Mouse (Mus musculus) lung, postnatal 36 days (tissue): ENCODE measurements at regions not wholly inside any gene's neighbourhood (a gene's known extent, or its start where the extent isn't known, plus 50 kb on each side); places are given as distances from the start of the nearest gene placed in this dataset.

Experiments used
- DNase-seq: peaks from one replicate; pipeline ENCODE4 v3.0.0; 2022; ENCODE audit warnings: mixed read lengths

DNA sequence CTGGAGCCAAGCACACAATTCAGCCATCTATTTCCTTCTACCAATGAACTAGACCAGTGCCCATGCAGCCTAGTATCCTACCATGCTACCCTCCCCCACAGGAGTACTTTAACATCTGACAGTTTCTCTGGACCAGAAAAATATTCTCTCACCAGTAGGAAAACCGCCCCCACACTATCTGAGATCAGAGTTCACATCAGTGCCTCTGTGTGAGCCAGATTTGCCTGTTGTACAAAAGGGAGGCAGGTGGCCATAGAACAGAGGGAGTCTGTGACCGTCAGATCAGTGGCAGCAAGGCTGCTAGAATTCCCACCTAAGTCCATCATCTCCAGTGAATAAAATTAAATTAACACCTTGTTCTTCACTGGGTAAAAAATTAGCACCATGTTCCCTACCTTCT is 166.5 kb downstream of the Atp23 start:
- no peak for DNase-seq

DNA sequence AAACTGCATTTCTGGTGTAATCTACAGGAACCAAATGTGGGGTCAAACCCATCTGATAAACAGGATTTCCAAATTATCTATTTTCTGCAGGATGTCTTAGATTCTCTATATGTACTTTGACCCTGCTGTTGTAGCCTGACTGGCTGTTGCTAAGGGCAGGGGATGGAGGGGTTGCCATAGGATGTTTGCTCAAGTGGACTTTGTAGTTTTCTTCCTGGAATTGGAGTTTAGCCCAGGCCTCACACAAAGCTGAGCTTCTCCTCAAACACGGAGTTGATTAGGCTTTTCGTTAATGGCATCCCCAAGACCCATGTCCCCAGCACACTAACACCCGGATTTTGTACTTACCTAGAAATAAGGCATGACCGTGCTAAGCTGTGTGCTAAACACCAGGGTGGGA is 173.3 kb downstream of the Atp23 start:
- no peak for DNase-seq

DNA sequence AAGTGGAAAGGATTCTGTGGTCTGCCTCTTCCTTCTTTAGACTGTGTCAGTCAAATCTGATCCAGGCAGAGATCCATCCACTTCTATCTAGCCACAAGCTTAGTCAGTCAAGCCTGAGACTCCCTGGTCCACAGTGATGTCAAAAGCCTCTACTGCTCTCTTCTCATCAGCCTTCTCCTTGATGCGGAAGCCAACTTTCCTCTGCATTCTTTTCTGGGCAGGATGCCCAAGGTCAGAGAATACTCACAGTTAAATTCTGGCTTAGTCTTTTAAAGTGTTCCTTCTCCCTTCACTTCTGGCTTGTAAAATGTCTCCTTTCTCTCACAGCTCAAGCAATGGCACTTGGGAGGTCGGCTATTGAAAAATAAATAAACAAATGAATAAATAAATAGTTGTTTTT is 183.2 kb downstream of the Atp23 start:
- DNase-seq: no peak

DNA sequence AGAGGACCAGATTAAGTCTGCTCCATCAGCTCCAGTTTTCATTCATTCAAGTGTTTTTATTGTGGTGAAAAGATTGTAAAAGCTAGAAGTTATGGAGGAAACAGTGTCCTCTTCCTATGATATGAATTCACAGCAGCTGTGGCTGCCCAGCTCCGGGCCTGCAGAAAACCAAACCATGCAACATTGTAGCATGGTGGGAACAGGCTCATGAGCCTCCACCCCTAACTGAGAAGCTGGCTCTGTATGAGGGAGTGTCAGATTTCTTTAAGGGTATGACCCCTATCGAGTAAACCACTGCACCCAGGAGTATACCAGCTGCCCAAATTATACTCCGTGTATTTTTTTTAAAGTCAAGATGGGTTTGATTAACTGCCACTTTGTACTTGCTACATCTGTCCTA is 189.4 kb downstream of the Atp23 start:
- DNase-seq: no peak

DNA sequence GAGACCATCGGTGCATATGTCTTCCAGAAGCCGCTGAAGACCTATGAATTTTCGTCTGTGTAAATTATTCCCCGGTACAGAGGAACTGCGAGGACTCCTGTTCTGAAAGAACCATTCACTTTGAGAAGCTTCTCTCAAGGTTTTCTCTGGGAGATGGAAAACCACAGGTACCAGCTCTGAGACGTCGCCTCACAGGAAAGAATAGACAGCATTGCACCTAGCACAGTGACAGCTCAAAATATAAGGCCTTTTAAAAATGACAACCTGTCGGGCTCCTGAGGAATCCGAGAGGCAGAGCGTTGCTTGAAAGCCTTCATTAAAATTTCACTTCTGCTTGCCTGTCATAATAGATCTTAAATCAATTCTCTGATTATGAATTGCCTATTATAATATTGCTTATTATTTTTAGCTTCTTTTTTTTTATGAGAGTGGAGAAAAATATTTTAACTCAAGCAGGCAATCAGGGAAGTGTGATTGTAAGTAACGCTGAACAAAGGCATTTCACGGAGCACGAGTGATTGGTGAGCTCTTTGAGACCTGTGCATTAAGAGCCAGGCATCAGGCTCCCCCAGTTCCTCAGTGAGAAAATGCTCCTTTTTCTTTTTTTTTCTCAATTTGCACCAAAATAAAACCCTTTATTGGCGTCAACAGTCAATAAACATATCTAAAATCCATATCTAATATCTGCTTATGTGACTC is 191.8 kb downstream of the Atp23 start:
- DNase-seq: no peak

DNA sequence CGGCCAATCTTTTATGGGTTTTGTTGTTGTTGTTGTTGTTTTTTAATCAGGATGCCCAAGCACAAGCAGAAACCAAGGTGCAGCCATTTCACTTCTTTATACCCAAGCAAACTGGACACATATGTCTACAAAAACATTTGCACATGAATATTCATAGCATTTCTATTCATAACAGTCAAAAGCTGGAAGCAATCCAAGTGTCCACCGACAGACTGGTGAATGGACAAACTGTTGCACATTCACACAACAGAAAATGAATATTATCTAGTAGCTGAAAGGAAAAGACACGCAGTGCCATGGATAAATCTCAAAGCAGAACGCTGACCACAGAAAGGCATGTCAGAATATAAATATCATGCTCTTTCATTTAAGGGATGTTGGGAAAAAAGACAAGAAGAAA is 192.4 kb downstream of the Atp23 start:
- DNase-seq: no peak

DNA sequence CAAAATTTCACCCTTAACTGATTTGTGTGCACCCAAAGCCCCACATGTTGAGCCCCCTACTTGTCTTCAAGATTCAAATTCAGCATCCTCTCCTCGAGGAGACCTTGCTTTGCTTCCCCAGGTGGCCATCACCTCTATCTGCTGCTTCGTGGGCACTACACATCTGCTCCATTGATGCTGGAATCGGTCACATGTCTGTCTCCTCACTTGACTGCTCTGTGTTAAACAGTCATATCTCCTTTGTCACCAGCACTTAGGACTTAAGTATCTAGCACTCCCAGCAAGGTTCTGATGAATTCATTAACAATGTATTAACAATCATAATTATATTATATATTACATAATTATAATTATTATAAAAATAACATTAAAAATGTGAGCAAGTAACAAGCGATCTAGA is 192.9 kb downstream of the Atp23 start:
- no peak for DNase-seq

DNA sequence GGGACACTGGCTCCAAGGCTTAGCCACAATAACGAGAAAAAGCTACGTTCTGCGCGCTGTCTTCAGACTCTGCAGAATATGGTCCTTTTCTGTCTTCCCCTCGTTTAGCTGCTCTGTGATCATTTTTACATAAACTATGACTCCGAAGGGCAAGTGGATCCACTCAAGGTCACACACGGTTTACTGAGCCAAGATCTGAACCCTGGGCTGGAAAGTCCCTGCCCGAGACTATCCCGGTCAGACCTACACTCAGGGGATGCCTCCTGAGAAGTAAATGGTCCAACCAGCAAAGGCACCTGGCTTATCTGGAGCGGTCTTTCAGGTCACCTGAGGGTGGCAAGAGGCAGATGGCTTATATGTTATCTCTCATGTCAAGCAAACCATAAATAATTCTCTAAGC is 204.1 kb downstream of the Atp23 start:
- DNase-seq: no peak

DNA sequence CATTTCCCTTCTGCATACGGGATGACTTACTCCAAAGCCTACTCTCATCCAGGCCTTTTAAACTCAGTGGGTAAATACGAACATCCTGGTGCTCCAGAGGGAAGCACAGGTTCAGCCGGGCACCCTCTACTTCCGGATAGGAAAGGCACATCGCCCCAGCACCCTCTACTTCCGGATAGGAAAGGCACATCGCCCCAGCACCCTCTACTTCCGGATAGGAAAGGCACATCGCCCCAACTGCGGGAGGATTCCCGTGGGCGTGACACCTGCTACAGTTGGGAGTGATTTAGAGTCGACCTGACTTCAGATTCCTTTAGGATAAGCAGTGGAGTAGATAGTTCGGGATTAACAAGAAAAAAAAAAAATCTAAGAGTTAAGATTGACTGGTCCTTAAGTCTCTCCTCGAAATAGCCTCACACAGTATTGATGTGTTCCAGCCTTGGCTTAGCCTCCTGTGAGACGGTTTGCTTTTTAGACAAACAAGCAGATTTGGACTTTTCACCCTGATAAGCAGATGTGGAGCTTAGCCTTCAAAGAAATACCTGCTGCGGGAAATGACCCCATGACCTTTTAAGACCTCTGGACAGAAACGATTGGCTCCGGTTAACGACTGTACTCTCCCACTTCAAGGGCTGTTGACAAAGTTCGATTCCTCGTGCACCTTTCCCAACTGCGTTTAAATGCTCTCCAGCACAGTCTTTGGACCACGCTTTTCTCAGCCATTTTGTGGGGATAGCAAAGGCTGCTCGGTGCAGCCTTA is 210.1 kb downstream of the Atp23 start:
- no peak for DNase-seq

DNA sequence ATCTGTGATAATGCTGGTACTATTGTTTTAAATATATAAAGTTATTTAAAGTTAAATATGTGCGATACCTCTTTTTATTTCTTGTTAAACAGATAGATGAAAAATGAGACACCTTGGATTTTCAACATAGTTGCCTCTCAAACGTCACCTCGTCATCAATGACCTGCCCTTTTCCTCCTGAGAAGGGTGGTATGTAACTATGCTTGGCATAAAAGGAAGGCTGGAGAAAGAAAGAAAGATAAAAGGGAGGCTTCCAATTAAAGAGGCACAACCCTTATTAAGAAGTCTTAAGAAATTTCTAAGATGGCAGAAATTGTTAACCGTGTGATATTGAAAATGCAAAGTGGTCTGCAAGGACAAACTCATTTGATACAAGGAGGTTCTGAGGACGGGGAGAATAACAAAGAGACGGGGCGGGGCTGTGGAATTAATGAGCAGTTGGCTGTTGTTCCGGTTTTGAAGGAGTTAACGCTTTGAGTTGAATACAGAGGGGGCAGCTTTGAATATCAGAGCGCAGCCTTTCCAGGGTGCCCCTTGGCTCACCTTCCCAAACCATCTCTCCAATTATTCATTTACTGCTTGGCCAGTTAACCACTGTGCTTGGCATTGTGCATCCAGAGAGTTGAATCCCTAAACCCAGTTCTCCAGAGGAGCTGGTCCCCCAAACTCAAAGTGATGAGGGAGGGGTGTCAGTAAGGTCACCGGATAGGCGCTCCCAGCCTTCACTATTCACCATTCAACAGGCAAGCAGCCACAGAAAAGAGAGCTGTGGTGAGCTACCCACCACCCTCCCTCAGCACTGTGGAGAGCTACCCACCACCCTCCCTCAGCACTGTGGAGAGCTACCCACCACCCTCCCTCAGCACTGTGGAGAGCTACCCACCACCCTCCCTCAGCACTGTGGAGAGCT is 220.6 kb downstream of the Atp23 start:
- DNase-seq: no peak

DNA sequence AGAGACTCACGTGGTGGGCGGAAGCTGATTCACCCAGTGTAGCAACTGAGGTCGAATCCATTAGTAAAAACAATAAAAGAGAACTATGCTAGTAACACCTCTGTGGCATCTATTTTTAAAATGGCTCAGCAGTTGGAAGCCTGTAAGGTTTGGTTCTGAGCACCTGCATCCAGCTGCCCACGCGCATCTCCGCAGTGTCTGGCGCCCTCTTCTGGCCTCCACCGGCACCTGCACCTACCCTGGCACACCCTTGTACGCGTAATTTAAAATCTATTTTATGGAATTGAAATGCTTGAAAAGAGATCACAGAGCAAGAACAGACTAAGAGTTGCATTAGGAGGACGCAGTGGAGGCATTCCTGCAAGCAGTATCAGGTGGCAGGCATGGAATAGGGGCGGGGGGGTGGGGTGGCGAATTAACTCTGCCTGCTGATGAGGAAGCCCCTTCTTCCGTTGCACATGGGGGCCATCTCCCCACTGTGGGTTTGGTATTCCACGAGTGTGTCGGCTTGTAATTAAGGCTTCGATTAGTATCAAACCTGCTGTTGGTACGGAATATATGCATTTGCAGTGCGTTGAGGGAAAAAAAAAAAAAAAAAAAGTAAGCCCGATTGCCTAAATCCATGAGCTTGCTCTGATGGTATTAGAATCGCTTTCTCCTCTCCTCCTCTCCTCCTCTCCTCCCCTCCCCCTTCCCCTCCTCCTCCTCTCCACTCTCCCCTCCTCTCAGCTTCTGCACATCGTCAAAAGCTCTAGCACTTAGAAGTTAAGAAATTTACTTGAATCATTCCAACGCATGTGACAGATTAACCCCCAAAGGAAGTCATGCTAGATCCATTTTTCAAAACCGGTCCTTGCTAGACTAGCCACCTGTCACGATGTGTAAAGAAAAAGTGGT is 221.7 kb downstream of the Atp23 start:
- no peak for DNase-seq

DNA sequence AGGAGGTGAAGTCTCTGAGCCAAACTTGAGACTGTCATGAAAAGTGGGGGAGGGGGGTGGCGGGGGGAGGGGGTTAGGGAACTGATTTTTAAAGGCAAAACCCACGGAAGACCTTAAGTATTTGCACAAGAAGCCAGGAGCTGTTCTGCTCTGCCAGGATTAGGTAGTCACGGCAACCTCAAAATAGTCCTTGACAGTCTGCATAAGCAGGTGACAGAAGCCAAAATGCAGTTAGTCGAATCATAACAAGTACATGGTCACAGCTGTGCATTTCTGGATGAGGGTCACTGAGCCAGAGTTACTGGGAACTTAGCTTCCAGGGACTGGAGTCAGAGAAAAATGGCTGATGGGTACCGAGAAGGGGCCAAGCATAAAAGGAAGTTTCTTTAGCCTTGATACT is 227.7 kb downstream of the Atp23 start:
- DNase-seq: no peak

DNA sequence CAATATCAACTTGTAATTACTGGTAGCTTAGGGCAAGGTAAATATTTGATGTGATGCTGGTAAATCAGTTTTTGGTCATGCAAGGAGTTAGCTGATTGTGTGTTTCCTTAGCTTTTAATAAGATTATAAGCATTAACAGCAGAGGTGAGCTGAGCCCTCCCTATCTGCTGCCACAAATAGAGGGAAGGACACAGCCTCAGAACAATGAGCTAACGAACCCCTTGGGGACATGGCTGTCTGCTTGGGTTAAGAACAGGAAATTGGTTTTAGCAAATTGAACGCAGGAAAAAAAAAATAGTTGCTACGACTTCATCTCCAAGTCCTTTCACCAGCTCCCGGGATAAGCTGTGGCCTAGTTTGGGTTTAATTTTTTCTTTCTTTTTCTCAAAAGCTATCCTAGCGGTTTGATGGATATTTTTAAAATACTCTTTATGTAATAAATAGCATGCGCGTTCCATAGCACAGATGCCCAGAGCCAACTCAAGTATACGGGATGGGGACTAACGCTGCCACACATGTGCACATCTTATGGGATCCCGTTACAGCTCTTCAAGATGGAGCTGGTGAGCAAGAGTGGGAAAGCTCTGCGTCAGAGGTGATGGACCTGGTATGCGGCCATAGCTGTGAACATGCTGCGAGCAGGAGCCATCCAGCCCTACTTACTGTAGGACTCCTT is 236.6 kb downstream of the Atp23 start:
- DNase-seq: no peak

DNA sequence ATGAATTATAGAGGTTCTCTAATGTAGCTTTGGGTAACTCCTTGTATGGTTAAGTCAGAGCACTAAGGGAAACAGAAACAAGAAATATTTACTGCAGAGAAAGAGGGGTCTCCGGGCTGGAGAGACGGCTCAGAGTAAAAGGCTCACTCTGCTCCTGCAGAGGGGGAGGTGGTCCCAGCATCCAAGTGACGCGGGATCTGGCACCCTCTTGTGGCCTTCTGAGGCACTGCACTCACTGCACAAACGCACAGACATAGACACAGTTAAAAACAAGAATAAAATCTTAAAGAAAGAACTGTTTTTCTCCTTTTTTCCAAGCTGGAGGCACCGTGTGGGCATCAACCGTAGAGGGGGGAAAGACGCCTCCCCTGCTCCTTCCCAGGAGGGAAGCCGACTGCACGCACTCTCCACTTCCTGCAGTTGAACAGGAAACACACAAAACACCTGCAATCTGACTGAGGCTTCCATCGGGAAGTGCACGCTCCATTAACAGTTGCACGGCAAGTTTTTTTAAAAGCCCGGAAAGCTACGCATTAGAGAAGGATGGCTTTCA is 237.6 kb downstream of the Atp23 start:
- DNase-seq: no peak

DNA sequence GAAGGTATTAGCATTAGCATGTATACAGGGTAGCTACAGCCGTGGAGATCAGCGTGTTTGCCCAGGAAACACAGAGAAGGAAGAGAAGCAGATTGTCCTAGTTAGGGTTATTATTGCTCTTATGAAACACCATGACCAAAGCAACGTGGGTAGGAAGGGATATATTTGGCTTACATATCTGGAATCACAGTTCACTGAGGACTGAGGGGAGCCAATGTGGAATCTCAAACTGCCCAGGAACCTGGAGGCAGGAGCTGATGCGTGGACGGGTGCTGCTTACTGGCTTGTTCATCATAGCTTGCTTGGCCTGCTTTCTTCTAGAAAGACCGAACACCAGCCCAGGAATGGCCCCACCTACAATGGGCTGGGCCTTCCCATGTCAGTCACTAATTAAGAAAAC is 238.4 kb downstream of the Atp23 start:
- DNase-seq: no peak

DNA sequence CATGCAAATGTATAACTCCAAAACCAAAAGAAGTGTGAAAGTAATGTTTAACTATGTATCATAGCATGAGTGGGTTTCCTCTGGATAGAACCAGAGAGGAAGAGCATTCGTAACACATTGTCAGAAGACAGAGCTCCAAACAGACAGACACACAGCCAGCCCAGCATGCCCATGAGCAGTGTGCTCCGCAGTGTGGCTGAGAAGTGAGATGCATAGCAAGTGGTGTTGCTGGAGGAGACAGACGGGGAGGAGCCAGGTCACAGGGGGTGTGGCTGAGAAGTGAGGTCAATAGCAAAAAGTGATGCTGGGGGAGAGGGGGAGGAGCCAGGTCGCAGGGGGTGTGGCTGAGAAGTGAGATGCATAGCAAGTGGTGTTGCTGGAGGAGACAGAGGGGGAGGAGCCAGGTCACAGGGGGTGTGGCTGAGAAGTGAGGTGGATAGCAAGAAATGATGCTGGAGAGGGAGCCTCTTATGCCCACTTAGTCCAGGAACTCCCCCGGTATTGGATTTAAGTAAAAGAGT is 240.0 kb downstream of the Atp23 start:
- DNase-seq: no peak

DNA sequence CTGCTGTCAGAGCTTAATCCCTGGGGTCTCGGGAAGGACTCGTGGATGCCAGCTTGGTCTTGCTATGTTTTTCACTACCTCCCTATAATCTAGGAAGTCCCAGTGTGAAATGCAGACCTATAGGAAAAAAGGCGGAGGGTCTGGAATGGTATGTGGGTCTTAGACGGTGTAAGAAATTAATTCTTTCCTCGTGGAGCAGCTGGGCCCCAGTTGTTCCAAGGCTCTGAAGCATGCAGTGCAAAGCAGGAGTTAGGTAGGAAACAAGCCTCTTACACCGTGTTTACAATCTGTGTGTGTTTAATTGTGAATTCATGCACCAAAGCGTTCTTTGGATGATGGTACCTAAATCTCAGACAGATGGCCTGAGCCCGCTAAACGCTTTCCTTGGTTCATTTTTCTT is 241.1 kb downstream of the Atp23 start:
- DNase-seq: no peak

DNA sequence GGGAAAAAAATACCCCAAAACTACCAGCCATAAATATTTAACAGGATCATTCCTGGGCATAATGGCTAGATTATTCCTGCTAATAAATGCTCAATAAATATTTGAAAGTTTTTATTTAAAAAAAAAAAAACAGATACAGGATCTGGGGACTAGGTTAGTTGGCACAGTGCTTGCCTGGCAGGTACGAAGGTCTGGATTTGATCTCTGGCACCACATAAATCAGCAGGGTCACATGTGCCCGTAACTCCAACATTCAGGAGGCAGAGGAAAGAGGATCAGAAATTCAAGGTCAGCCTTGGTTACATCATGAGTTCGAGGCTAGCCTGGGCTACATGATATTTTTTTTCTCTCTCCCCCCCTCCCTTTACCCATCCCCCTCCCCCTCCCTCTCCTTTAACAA is 248.5 kb downstream of the Atp23 start:
- no peak for DNase-seq

DNA sequence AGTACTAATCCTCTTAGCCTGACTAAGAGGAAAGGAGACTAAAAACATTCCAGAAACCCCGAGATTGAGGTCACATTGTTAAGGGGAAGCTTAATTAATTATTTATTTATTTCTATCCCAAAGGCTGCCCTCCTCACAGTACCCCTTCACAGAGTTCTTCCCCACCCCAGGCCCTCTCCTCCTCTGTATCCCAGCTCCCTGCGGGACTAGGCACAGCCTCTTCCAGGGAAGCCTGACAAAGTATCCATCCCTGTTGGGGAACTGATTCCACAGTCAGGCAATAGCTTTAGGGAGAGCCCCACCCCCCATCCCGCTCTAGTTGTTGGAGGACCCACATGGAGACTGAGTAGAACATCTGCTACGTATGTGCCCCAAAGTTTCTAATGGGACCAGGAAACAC is 254.6 kb downstream of the Atp23 start:
- DNase-seq: no peak

DNA sequence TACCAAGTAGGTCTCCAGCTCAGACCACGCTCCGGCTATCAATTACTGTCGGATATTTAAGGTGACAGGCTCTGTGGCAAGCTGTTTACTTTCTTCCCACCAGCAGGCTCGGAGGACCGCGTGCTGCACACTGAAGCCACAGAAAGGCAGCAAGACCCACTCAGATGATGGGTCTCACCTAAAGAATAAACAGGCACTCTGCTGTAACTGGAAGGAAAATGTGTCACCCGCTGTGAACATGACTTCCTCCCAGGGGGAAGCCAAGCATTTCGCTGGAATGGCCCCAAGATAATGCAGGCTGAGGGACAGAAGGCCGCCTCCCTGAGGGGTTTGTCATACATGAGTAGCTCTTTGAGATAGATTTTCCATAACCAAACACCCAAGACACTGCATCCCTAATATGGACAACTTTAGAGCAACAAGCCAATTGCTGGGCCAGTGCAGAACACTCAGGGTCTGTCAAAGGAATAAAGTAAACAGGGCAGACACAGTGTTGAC is 259.3 kb downstream of the Atp23 start:
- no peak for DNase-seq

DNA sequence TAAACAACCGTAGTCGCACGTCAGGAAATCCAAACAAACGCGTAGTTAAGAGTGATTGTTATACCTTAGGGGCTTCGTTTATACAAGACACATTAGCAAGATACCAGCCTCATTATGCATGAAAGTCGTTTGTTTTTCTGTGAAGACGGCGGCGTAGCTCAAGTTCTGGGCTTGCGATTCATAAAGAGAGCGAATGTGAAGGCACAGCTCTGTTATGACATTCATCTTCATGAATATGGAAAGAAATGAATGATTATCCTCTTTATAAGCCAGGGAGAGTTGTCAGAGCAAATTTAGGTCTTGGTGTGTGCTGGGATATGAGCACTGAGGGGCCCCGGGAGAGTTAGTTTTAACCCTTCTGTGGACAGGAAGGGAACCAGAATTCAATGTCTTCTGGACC is 266.4 kb downstream of the Atp23 start:
- no peak for DNase-seq
